In the genomic region with DNA sequence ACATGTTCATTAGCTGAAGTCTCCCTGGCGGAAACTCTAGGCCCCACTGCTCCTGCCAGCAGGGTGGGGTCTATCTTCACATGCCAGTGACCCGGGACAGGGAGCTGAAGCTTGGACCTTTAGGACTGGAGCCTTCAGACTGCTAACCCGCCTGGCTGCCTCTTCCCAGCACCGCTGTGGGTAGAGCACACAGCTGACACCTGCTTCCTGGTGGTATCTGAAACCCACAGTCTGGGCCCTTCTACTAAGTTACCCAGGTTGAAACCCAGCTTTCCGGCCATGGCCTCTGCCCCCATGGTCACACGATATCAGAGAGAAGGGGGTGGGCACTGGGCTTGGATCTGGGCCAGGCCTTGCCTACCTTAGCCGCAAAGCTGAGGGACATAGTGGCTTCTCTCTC, we compare ENCODE assay signal across 18 mouse cellular contexts. TPM values are rescaled to one million over a fixed set of nuclear protein-coding genes. Genes with fewer than 3 reads are reported as not detected.
A peak's percentile ranks its signal among the peaks of the same experiment; 100 is the strongest.
DNase-seq lines count a peak whose midpoint lies in the region; ATAC-seq and TF ChIP-seq lines count a peak whose summit lies in the region.
"Had no signal": no experiment of that assay in that cellular context is flagged by ENCODE, and none has a peak within 500 bp of the region (broad histone marks: within the 10 kb centered on the region; RNA-seq: fewer than 3 reads in every experiment).

No protein-coding gene starts in this region.

- TF ChIP-seq CTCF in CH12.LX (conservative IDR thresholded peaks at IDR 0.05 in 1 of 2, IDR thresholded peaks at IDR 0.05 in 1 of 2; ENCODE audit: low read depth in 2 of 2, low read length in 2 of 2) = no peak
- TF ChIP-seq CTCF in intestine, postnatal 0 days (IDR thresholded peaks at IDR 0.05; ENCODE audit: low read depth) = no peak
- no peak for TF ChIP-seq CTCF in thymus, adult 2 months (IDR thresholded peaks at IDR 0.05; ENCODE audit: borderline replicate concordance, control insufficient read depth, extremely low read depth, insufficient read depth, low read length, poor library complexity)

- no peak overlapping the region for H3K9ac ChIP-seq in kidney, embryonic 15.5 days
- peak overlapping the region; percentile 24; the same call in 1 of the 2 replicates for H3K9ac ChIP-seq in CH12.LX (ENCODE audit: insufficient read depth, low read depth)
- H3K9ac ChIP-seq in intestine, postnatal 0 days (ENCODE audit: low read depth, low read length) = no peak overlapping the region
- H3K9ac ChIP-seq: limb, embryonic 12.5 days; liver, embryonic 15.5 days had no signal

- H3K27me3 ChIP-seq in kidney, embryonic 15.5 days = no peaks in the 10 kb centered on the region
- H3K27me3 ChIP-seq in CH12.LX (replicated peaks) = no peaks in the 10 kb centered on the region
- H3K27me3 ChIP-seq in intestine, postnatal 0 days (replicated peaks; ENCODE audit: control insufficient read depth, insufficient read depth, low read length) = no peaks in the 10 kb centered on the region
- H3K27me3 ChIP-seq in thymus, adult 2 months (ENCODE audit: control insufficient read depth, insufficient read depth, low read length) = no peaks in the 10 kb centered on the region
- H3K27me3 ChIP-seq: limb, embryonic 12.5 days; liver, embryonic 15.5 days had no signal

- intact Hi-C loops in left cerebral cortex, postnatal 4 days (cut with DNase I) = no loop called here

- DNase-seq in kidney, adult 11 months = no peak
- peak; percentile 29 for DNase-seq in CH12.LX (ENCODE audit: extremely low read depth)
- peak; percentile 62 for DNase-seq in thymus, adult 2 months
- DNase-seq in urinary bladder, postnatal 10 days (ENCODE audit: low spot score) = no peak
- no peak for DNase-seq in frontal cortex, postnatal 36 days (ENCODE audit: low spot score in 2 of 2)
- no peak for DNase-seq in left cerebral cortex, postnatal 4 days
- DNase-seq: cerebellum, adult 18-20 months; heart, postnatal 36 days; right cerebral cortex, adult 18-20 months had no signal

- ATAC-seq in kidney, embryonic 15.5 days (replicated peaks; ENCODE audit: low FRiP score) = peak; percentile 17; the same call in 1 of the 2 replicates
- ATAC-seq in intestine, postnatal 0 days = no peak
- ATAC-seq: forebrain, embryonic 14.5 days; inflammation-experienced regulatory T-cells, adult 6 months had no signal

- H3K27ac ChIP-seq in kidney, embryonic 15.5 days = peak overlapping the region; percentile 32; the same call in 1 of the 2 replicates
- peak overlapping the region; percentile 66 for H3K27ac ChIP-seq in CH12.LX (ENCODE audit: insufficient read depth, low read depth)
- H3K27ac ChIP-seq in intestine, postnatal 0 days (ENCODE audit: low read depth, low read length) = 0 out of 2 replicates have a peak overlapping the region, but pooled peaks have one; percentile 7
- peak overlapping the region; percentile 65 for H3K27ac ChIP-seq in thymus, adult 2 months (ENCODE audit: control insufficient read depth, insufficient read depth, low read length)
- H3K27ac ChIP-seq: heart, embryonic 10.5 days; limb, embryonic 12.5 days; liver, embryonic 15.5 days had no signal

- TF ChIP-seq EP300 in CH12.LX (IDR thresholded peaks at IDR 0.05; ENCODE audit: low read length) = peak; percentile 27; the same call in 1 of the 2 replicates

- no peak for TF ChIP-seq RAD21 in CH12.LX (IDR thresholded peaks at IDR 0.05; ENCODE audit: low read depth, low read length)

- H3K9me3 ChIP-seq in kidney, embryonic 15.5 days (replicated peaks) = no peaks in the 10 kb centered on the region
- no peaks in the 10 kb centered on the region for H3K9me3 ChIP-seq in CH12.LX (replicated peaks; ENCODE audit: low read length)
- no peaks in the 10 kb centered on the region for H3K9me3 ChIP-seq in intestine, postnatal 0 days (ENCODE audit: control insufficient read depth)
- H3K9me3 ChIP-seq: heart, embryonic 10.5 days; limb, embryonic 12.5 days; liver, embryonic 15.5 days had no signal

- WGBS in kidney, embryonic 15.5 days = 50% methylated on average over 7 of the region's 7 CpGs
- WGBS in intestine, postnatal 0 days = 61% methylated on average over 7 of the region's 7 CpGs
- 6% methylated on average over 7 of the region's 7 CpGs for WGBS in thymus, adult 2 months

- H3K4me1 ChIP-seq in kidney, embryonic 15.5 days = peaks cover 47% of the 10 kb centered on the region
- H3K4me1 ChIP-seq in CH12.LX (ENCODE audit: control insufficient read depth in 1 of 2, insufficient read depth in 2 of 2) = peaks cover 25 to 26% of the 10 kb centered on the region in 2 experiments
- no peaks in the 10 kb centered on the region for H3K4me1 ChIP-seq in intestine, postnatal 0 days (replicated peaks; ENCODE audit: control insufficient read depth, insufficient read depth, low read length)
- H3K4me1 ChIP-seq in thymus, adult 2 months (replicated peaks; ENCODE audit: control insufficient read depth, insufficient read depth, low read length) = peaks cover 25% of the 10 kb centered on the region
- H3K4me1 ChIP-seq: limb, embryonic 12.5 days; liver, embryonic 15.5 days had no signal

- no peak overlapping the region for H3K4me2 ChIP-seq in kidney, embryonic 15.5 days
- H3K4me2 ChIP-seq in CH12.LX (ENCODE audit: insufficient read depth, low read depth, poor library complexity, severe bottlenecking) = peak overlapping the region; percentile 42
- no peak overlapping the region for H3K4me2 ChIP-seq in intestine, postnatal 0 days (replicated peaks; ENCODE audit: low read depth)
- H3K4me2 ChIP-seq: limb, embryonic 12.5 days; liver, embryonic 15.5 days; midbrain, embryonic 11.5 days had no signal

- in situ Hi-C loops in CH12.LX (cut with MboI; ENCODE audit: low pct_ligation_motif_present, low pct_unique_long_range_greater_than_20kb, low sequenced_read_pairs) = no loop called here

- no peak for TF ChIP-seq POLR2A in CH12.LX (IDR thresholded peaks at IDR 0.05; ENCODE audit: low read depth, low read length)
- peak; percentile 24; the same call in 1 of the 2 replicates for TF ChIP-seq POLR2A in thymus, adult 2 months (IDR thresholded peaks at IDR 0.05; ENCODE audit: control insufficient read depth, extremely low read depth, insufficient read depth, low read length, poor library complexity)

- H3K4me3 ChIP-seq in kidney, embryonic 15.5 days (replicated peaks) = no peak overlapping the region
- H3K4me3 ChIP-seq in CH12.LX (replicated peaks in 1 of 3; ENCODE audit: low read depth in 2 of 3, low read length in 2 of 3, poor library complexity in 1 of 3) = no peak overlapping the region
- no peak overlapping the region for H3K4me3 ChIP-seq in intestine, postnatal 0 days (ENCODE audit: low read depth, low read length)
- H3K4me3 ChIP-seq in thymus, adult 2 months (ENCODE audit: control insufficient read depth, insufficient read depth, low read length) = no peak overlapping the region
- H3K4me3 ChIP-seq: heart, embryonic 10.5 days; limb, embryonic 12.5 days; liver, embryonic 15.5 days had no signal

- H3K79me2 ChIP-seq in CH12.LX (replicated peaks; ENCODE audit: control insufficient read depth, extremely low read depth, insufficient read depth, poor library complexity, severe bottlenecking) = no peaks in the 10 kb centered on the region

- H3K36me3 ChIP-seq in kidney, embryonic 15.5 days = peaks cover 25% of the 10 kb centered on the region
- peaks cover 15 to 37% of the 10 kb centered on the region in 2 experiments for H3K36me3 ChIP-seq in CH12.LX (replicated peaks in 1 of 2; ENCODE audit: control insufficient read depth in 1 of 2, insufficient read depth in 1 of 2, low read length in 1 of 2)
- H3K36me3 ChIP-seq in intestine, postnatal 0 days (ENCODE audit: control insufficient read depth, insufficient read depth) = peaks cover 33% of the 10 kb centered on the region; the same call in 1 of the 2 replicates
- H3K36me3 ChIP-seq in thymus, adult 2 months (ENCODE audit: control insufficient read depth, insufficient read depth, low read length) = no peaks in the 10 kb centered on the region
- H3K36me3 ChIP-seq: G1E; liver, embryonic 15.5 days had no signal

- dilution Hi-C loops in CH12.LX (cut with MboI; ENCODE audit: extremely low pct_ligation_motif_present, extremely low pct_unique_long_range_greater_than_20kb, low sequenced_read_pairs) = no loop called here

TF ChIP-seq in CH12.LX, 34 proteins besides CTCF, POLR2A, EP300 and RAD21:
- TF ChIP-seq SIN3A (IDR thresholded peaks at IDR 0.05; ENCODE audit: low read length) (0 out of 2 replicates have a peak, but pooled peaks have one; percentile 52), TCF12 (IDR thresholded peaks at IDR 0.05; ENCODE audit: low read depth, low read length) (peak; percentile 82), JUND (conservative IDR thresholded peaks at IDR 0.05; ENCODE audit: low read depth, low read length) (no peak), NELFE (IDR thresholded peaks at IDR 0.05; ENCODE audit: low read depth, low read length) (no peak), MEF2A (IDR thresholded peaks at IDR 0.05; ENCODE audit: borderline replicate concordance, low read depth, low read length) (no peak), MAFK (IDR thresholded peaks at IDR 0.05; ENCODE audit: insufficient replicate concordance, low read length) (no peak), NRF1 (IDR thresholded peaks at IDR 0.05; ENCODE audit: low read depth, low read length) (no peak), IRF4 (IDR thresholded peaks at IDR 0.05; ENCODE audit: low read depth, low read length) (0 out of 2 replicates have a peak, but pooled peaks have one; percentile 9), RCOR1 (conservative IDR thresholded peaks at IDR 0.05; ENCODE audit: low read depth, low read length) (no peak)
TF ChIP-seq in CH12.LX: peak in this region for 3.

RNA-seq across cellular contexts. Expression of a gene that starts 9.4 kb away (rescaled TPM):
- 18.3 and 19.5 TPM in 2 replicates for polyA plus RNA-seq in kidney, embryonic 15.5 days (2015; fragmentation: Nextera tagmentation; extraction: Ambion mirVana)
- total RNA-seq in CH12.LX (2012; rRNA removed) (2.3 and 2.5 TPM in 2 replicates), CH12.LX (2014; rRNA removed) (0.43 and 0.56 TPM in 2 replicates)
- 1.4 and 1.8 TPM in 2 replicates for polyA plus RNA-seq in CH12.LX (2012; ENCODE audit: insufficient read length, low read depth)
- 12.8 and 15.6 TPM in 2 replicates for polyA plus RNA-seq in intestine, postnatal 0 days (2015; fragmentation: Nextera tagmentation; extraction: Ambion mirVana)
- 7.1 and 8.5 TPM in 2 replicates for polyA plus RNA-seq in thymus, adult 2 months (2012; rRNA removed)
- 10 to 100 TPM; 16.3 to 25.7 TPM for total RNA-seq in left cerebral cortex, postnatal 4 days (2021)

Comparison
In these comparisons a context has a peak if more than half of its experiments do, and no peak if none do; other contexts are left out.
1. H3K27ac ChIP-seq: peak in every context shown above with its lines; median percentile 66 in CH12.LX; 65 in thymus, adult 2 months; 32 in kidney, embryonic 15.5 days; 7 in intestine, postnatal 0 days.
2. DNase-seq: peak in CH12.LX (single experiment) and thymus, adult 2 months (single experiment); none in kidney, adult 11 months (single experiment), urinary bladder, postnatal 10 days (single experiment), frontal cortex, postnatal 36 days (0 of 2) and left cerebral cortex, postnatal 4 days (single experiment).